Mouse (Mus musculus) MEL (cell line): ENCODE data around the gene Scn7a. TPM values are rescaled to one million over a fixed set of nuclear protein-coding genes. Genes with fewer than 3 reads are reported as not detected.

Source experiments
- DNase-seq: peaks from one replicate; pipeline ENCODE4 v3.0.0; 2011; ENCODE audit warnings: low read depth, low spot score
- H3K27ac ChIP-seq: 2 replicates; pipeline ENCODE4 v1.5.1; 2012; ENCODE audit warnings: low read depth, mild to moderate bottlenecking, control low read depth, low read length, moderate library complexity; ENCODE audit not compliant: control insufficient read depth
- H3K27me3 ChIP-seq, 2 experiments: fragments of 150-350 bp in 1 of 2; sonication (generic) in 1 of 2; 2 replicates each; pipeline ENCODE4 v1.6.1; 2012; ENCODE audit warnings: low read length in 2 of 2, mild to moderate bottlenecking in 2 of 2, improper control_type of control experiment in 1 of 2, moderate library complexity in 1 of 2; ENCODE audit not compliant: insufficient read depth in 2 of 2, control insufficient read depth in 1 of 2
- H3K36me3 ChIP-seq, 2 experiments: 2 replicates each; pipeline ENCODE4 v1.6.1; 2012 to 2014; ENCODE audit warnings: low read length in 2 of 2, improper control_type of control experiment in 1 of 2, inconsistent platforms in 1 of 2, mild to moderate bottlenecking in 1 of 2; ENCODE audit not compliant: insufficient read depth in 2 of 2, control insufficient read depth in 1 of 2
- H3K4me1 ChIP-seq, 2 experiments: fragments of 150-350 bp in 1 of 2; sonication (generic) in 1 of 2; 2 replicates each; pipeline ENCODE4 v1.6.1; 2012; ENCODE audit warnings: low read length in 2 of 2, improper control_type of control experiment in 1 of 2, mild to moderate bottlenecking in 1 of 2; ENCODE audit not compliant: insufficient read depth in 2 of 2, control insufficient read depth in 1 of 2
- H3K4me3 ChIP-seq, 2 experiments: fragments of 150-350 bp in 1 of 2; sonication (generic) in 1 of 2; 2 replicates each; pipeline ENCODE4 v1.5.1; 2012; ENCODE audit warnings: low read depth in 2 of 2, low read length in 2 of 2, mild to moderate bottlenecking in 2 of 2, moderate library complexity in 2 of 2, control low read depth in 1 of 2, improper control_type of control experiment in 1 of 2; ENCODE audit not compliant: control insufficient read depth in 1 of 2, insufficient read depth in 1 of 2
- H3K79me2 ChIP-seq: 2 replicates; pipeline ENCODE4 v1.6.1; 2012; ENCODE audit warnings: mild to moderate bottlenecking, low read length, moderate library complexity; ENCODE audit not compliant: control insufficient read depth, poor library complexity, insufficient read depth
- H3K9ac ChIP-seq: 2 replicates; pipeline ENCODE4 v1.6.1; 2012; ENCODE audit warnings: low read depth, mild to moderate bottlenecking, control low read depth, low read length, moderate library complexity; ENCODE audit not compliant: control insufficient read depth, poor library complexity, severe bottlenecking
- H3K9me3 ChIP-seq: fragments of 150-350 bp; sonication (generic); replicated peaks from 2 replicates; pipeline ENCODE4 v1.6.1; 2012; ENCODE audit warnings: mild to moderate bottlenecking, low read length, improper control_type of control experiment, moderate library complexity; ENCODE audit not compliant: insufficient read depth
- BHLHE40 ChIP-seq: IDR thresholded peaks from 2 replicates; pipeline ENCODE4 v1.6.1; 2012; ENCODE audit warnings: low read depth, mild to moderate bottlenecking, inconsistent platforms, low read length, improper control_type of control experiment, borderline replicate concordance
- CHD2 ChIP-seq: IDR thresholded peaks from 2 replicates; pipeline ENCODE4 v1.6.1; 2011; ENCODE audit warnings: low read length, improper control_type of control experiment
- E2F4 ChIP-seq: IDR thresholded peaks from 2 replicates; pipeline ENCODE4 v1.6.1; 2011; ENCODE audit warnings: low read depth, low read length, improper control_type of control experiment, borderline replicate concordance
- ELF1 ChIP-seq: IDR thresholded peaks from 2 replicates; pipeline ENCODE4 v1.6.1; 2014; ENCODE audit warnings: low read depth, mild to moderate bottlenecking, inconsistent platforms, low read length, improper control_type of control experiment, moderate library complexity
- ETS1 ChIP-seq: IDR thresholded peaks from 2 replicates; pipeline ENCODE4 v1.6.1; 2012; ENCODE audit warnings: low read depth, mild to moderate bottlenecking, inconsistent platforms, low read length, improper control_type of control experiment, moderate library complexity
- GABPA ChIP-seq: IDR thresholded peaks from 2 replicates; pipeline ENCODE4 v1.6.1; 2012; ENCODE audit warnings: low read depth, mild to moderate bottlenecking, inconsistent platforms, low read length, improper control_type of control experiment, moderate library complexity
- GATA1 ChIP-seq: IDR thresholded peaks from 2 replicates; pipeline ENCODE4 v1.6.1; 2011; ENCODE audit warnings: low read depth, low read length, improper control_type of control experiment
- HCFC1 ChIP-seq: IDR thresholded peaks from 2 replicates; pipeline ENCODE4 v1.6.1; 2012; ENCODE audit warnings: low read depth, mild to moderate bottlenecking, inconsistent platforms, low read length, improper control_type of control experiment, moderate library complexity
- MAFK ChIP-seq: IDR thresholded peaks from 2 replicates; pipeline ENCODE4 v1.6.1; 2011; ENCODE audit warnings: low read depth, mild to moderate bottlenecking, low read length, improper control_type of control experiment, borderline replicate concordance
- MAZ ChIP-seq: IDR thresholded peaks from 2 replicates; pipeline ENCODE4 v1.6.1; 2012; ENCODE audit warnings: low read depth, mild to moderate bottlenecking, inconsistent platforms, low read length, improper control_type of control experiment
- MYB ChIP-seq: IDR thresholded peaks from 2 replicates; pipeline ENCODE4 v1.6.1; 2011; ENCODE audit warnings: mild to moderate bottlenecking, low read depth, low read length, improper control_type of control experiment
- NELFE ChIP-seq: IDR thresholded peaks from 2 replicates; pipeline ENCODE4 v1.6.1; 2011; ENCODE audit warnings: low read depth, low read length, improper control_type of control experiment
- NRF1 ChIP-seq: IDR thresholded peaks from 2 replicates; pipeline ENCODE4 v1.6.1; 2014; ENCODE audit warnings: low read depth, mild to moderate bottlenecking, inconsistent platforms, low read length, improper control_type of control experiment, moderate library complexity; ENCODE audit not compliant: poor library complexity, insufficient read depth, severe bottlenecking
- POLR2A ChIP-seq, 2 experiments: IDR thresholded peaks; 2 replicates each; pipeline ENCODE4 v1.6.1; 2011 to 2012; ENCODE audit warnings: low read length in 2 of 2, mild to moderate bottlenecking in 2 of 2, control low read depth in 1 of 2, improper control_type of control experiment in 1 of 2, low read depth in 1 of 2, moderate library complexity in 1 of 2; ENCODE audit not compliant: control insufficient read depth in 1 of 2, insufficient read depth in 1 of 2, poor library complexity in 1 of 2
- RAD21 ChIP-seq: IDR thresholded peaks from 2 replicates; pipeline ENCODE4 v1.6.1; 2011; ENCODE audit warnings: mild to moderate bottlenecking, low read depth, low read length, improper control_type of control experiment
- SIN3A ChIP-seq: IDR thresholded peaks from 2 replicates; pipeline ENCODE4 v1.6.1; 2012; ENCODE audit warnings: low read length, improper control_type of control experiment, inconsistent platforms
- TAL1 ChIP-seq: IDR thresholded peaks from 2 replicates; pipeline ENCODE4 v1.6.1; 2012; ENCODE audit warnings: mild to moderate bottlenecking, inconsistent platforms, low read length, moderate library complexity, mixed read lengths
- TBP ChIP-seq: IDR thresholded peaks from 2 replicates; pipeline ENCODE4 v1.8.0; 2011; ENCODE audit warnings: low read depth, low read length, improper control_type of control experiment
- TCF12 ChIP-seq: IDR thresholded peaks from 2 replicates; pipeline ENCODE4 v1.6.1; 2014; ENCODE audit warnings: low read depth, mild to moderate bottlenecking, inconsistent platforms, low read length, improper control_type of control experiment, moderate library complexity
- UBTF ChIP-seq: IDR thresholded peaks from 2 replicates; pipeline ENCODE4 v1.6.1; 2012; ENCODE audit warnings: low read depth, mild to moderate bottlenecking, inconsistent platforms, low read length, improper control_type of control experiment, moderate library complexity, borderline replicate concordance; ENCODE audit not compliant: insufficient read depth
- USF2 ChIP-seq, 2 experiments: IDR thresholded peaks; 2 replicates each; pipeline ENCODE4 v1.6.1; 2011 to 2012; ENCODE audit warnings: improper control_type of control experiment in 2 of 2, low read length in 2 of 2, borderline replicate concordance in 1 of 2, inconsistent platforms in 1 of 2, low read depth in 1 of 2, mild to moderate bottlenecking in 1 of 2; ENCODE audit not compliant: insufficient read depth in 1 of 2
- ZC3H11A ChIP-seq: IDR thresholded peaks from 2 replicates; pipeline ENCODE4 v1.6.1; 2012; ENCODE audit warnings: low read depth, mild to moderate bottlenecking, inconsistent platforms, low read length, improper control_type of control experiment
- ZNF384 ChIP-seq: IDR thresholded peaks from 2 replicates; pipeline ENCODE4 v1.6.1; 2012; ENCODE audit warnings: low read depth, mild to moderate bottlenecking, inconsistent platforms, low read length, improper control_type of control experiment
- polyA plus RNA-seq, 2 experiments: library from polyadenylated mRNA; stranded (reverse) in 1 of 2; unstranded in 1 of 2; fragments of >175 nt in 1 of 2; fragments of >200 nt in 1 of 2; gene quantifications; 2 replicates each; pipeline versions ENCODE4 v1.2.1 to v1.2.4; 2012; ENCODE audit warnings: low replicate concordance in 2 of 2, low read depth in 1 of 2; ENCODE audit not compliant: insufficient read length in 2 of 2, insufficient read depth in 1 of 2, missing spikeins in 1 of 2
- total RNA-seq: library from RNA; depleted of rRNA; stranded (reverse); fragments of 300-350 nt; gene quantifications from 2 replicates; pipeline ENCODE4 v1.2.3, GENCODE M21; 2012

The Scn7a gene
- total and polyA plus RNA-seq, 3 experiments: not detected

- no peak for TF ChIP-seq NRF1
- no peak for TF ChIP-seq BHLHE40
- no peak for TF ChIP-seq ELF1
- no peak for TF ChIP-seq ETS1
- TF ChIP-seq MYB: no peak
Observed at GRCm38 (mm10) chr2:66692300-66692699, 92.4 kb downstream of the Scn7a start (continued).

- no peak overlapping the region for H3K4me3 ChIP-seq
- no peaks in the 10 kb centered on the region for H3K9me3 ChIP-seq
- no peaks in the 10 kb centered on the region for H3K36me3 ChIP-seq
- no peaks in the 10 kb centered on the region for H3K4me1 ChIP-seq
- no peaks in the 10 kb centered on the region for H3K27me3 ChIP-seq
- H3K79me2 ChIP-seq: no peaks in the 10 kb centered on the region
- H3K27ac ChIP-seq: no peak overlapping the region
- no peak for DNase-seq
- TF ChIP-seq GATA1 (no peak), POLR2A (IDR thresholded peaks at IDR 0.05; ENCODE audit: control insufficient read depth in 1 of 2, insufficient read depth in 1 of 2, low read depth in 1 of 2, low read length in 2 of 2, poor library complexity in 1 of 2) (no peak), MAZ (no peak), MAFK (no peak), TCF12 (no peak), TBP (no peak), SIN3A (no peak), ELF1 (no peak), CHD2 (no peak), HCFC1 (no peak), E2F4 (no peak), USF2 (IDR thresholded peaks at IDR 0.05; ENCODE audit: borderline replicate concordance in 1 of 2, insufficient read depth in 1 of 2, low read depth in 1 of 2, low read length in 2 of 2) (no peak), ZC3H11A (no peak), TAL1 (no peak), ETS1 (no peak), UBTF (no peak), NELFE (no peak), ZNF384 (no peak)
- H3K9ac ChIP-seq: no peak overlapping the region
Observed at GRCm38 (mm10) chr2:66661988-66662387, 122.7 kb downstream of the Scn7a start.

- no peak overlapping the region for H3K9ac ChIP-seq
- H3K79me2 ChIP-seq: no peaks in the 10 kb centered on the region
- no peaks in the 10 kb centered on the region for H3K36me3 ChIP-seq
- H3K4me1 ChIP-seq: no peaks in the 10 kb centered on the region
- no peaks in the 10 kb centered on the region for H3K27me3 ChIP-seq
- DNase-seq: no peak
- no peak overlapping the region for H3K4me3 ChIP-seq
- TF ChIP-seq GABPA: no peak
- no peak for TF ChIP-seq RAD21
- H3K9me3 ChIP-seq: no peaks in the 10 kb centered on the region
- no peak overlapping the region for H3K27ac ChIP-seq
Observed at GRCm38 (mm10) chr2:66656430-66656829, 128.3 kb downstream of the Scn7a start.
